Mouse (Mus musculus) gastrocnemius, postnatal 10 days (tissue): ENCODE data around the gene Gm20509. TPM values are rescaled to one million over a fixed set of nuclear protein-coding genes. Genes with fewer than 3 reads are reported as not detected.
"Not testable (repeated sequence)": the region's sequence is repeated elsewhere in the genome, so short reads cannot be mapped to it uniquely, and the experiment has no call there.

Experiments
- DNase-seq: peaks from one replicate; pipeline ENCODE4 v3.0.0; 2021; ENCODE audit warnings: mixed read lengths
- long read RNA-seq, 2 experiments: library from polyadenylated mRNA; stranded (forward); transcript quantifications; one replicate each; pipeline ENCODE4 v2.0.0; 2021
- total RNA-seq, 2 experiments: library from RNA; stranded (reverse); gene quantifications; 2 replicates each; pipeline ENCODE4 v1.2.3; 2021

The Gm20509 gene
- total RNA-seq = not detected
- long read RNA-seq, experiment 1 = 0 reads
- long read RNA-seq, experiment 2 = 0 reads

DNA sequence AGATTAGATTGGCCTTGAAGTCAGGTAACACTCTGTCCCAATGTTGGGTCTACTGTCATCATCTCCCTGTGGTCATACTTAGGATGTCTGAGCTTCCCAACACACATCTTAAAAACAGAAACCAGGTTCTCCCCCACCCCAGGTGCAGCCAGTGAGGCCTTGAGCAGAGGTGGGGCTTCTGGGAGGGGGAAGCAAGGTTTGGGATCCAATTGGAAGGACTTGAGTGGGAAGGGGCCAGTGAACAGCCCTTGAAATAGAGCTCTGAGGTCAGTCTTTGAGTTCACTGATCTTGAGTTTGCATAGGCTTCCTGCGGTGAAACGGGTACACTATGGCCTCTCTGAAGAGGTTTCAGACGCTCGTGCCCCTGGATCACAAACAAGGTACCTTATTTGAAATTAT lies at the start of gene Gm20509:
Gene Gm20509, plus strand, starts transcription at position 290 of the 400 bp plus-strand sequence.
- no peak for DNase-seq

DNA sequence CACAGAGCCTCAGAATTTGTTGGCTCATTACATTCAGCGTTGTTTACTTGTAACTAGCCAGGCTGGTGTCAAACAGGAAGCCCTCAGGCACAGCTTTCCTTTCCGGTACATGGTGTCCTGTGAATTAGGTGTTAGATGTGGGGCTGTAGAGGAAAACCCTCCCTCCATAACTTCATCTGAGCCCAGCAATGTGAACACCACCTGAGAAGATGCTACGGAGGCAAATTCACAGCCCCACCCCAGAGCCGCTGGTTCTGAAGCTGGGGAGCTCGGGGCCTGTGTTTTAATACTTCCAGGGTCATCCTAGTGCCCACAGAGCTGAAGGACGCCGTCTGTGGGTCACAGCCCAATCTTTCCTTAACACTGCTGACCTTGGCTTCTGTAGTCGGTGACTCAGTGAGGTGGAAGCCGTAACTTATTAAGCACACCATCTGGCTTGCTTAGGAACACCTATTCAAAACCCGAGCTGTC lies 46.8 kb upstream of the Gm20509 start:
- DNase-seq = no peak

DNA sequence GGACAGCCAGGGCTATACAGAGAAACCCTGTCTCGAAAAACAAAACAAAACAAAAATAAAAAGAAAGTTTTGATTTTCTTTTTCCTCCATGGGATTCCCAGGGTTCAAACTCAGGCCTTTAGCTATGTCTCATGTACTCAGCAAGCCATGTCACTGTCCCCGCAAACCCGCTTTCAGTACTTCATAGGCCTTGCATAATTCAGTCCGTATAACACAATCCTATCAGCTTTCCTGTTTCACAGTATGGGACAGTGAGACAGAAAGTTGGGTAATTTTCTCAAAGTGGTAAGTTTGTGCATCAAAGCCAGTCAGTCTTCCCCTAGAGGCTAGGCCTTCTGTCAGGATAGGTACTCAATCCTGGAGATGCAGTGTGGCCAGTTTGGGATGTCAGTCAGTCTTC lies 43.0 kb upstream of the Gm20509 start:
- DNase-seq = no peak

DNA sequence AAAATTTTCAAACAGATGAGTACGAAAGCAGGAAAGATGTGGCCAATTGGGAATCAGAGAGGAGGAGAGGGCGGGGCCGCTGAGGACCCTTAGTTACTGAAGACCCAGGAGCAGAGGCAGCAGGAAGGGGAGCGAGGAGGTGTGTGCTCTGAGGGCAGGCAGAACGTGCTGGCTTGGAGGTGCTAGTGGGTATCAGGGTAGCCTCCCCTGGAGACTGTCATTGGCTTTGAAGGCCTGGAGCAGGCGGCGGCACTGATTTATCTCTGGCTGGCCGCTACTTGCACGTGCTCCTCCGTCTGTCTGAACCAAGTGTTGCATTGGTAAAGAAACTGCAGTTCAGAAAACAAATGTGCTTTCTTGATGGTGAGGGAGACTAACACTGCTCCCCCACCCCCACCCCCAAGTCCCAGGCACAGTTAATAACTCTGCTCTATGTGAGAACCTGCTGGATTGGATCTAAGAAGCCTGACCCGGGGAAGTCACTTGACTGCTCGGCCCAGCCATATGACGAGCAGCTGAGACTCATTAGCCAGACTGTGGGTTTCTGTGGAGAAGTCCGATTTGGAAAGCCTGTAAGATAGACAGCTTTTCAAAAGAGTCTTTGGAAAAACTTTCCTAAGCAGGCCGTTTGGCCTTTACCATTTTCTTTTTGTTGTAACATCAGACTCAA lies 38.5 kb upstream of the Gm20509 start:
- DNase-seq = no peak

DNA sequence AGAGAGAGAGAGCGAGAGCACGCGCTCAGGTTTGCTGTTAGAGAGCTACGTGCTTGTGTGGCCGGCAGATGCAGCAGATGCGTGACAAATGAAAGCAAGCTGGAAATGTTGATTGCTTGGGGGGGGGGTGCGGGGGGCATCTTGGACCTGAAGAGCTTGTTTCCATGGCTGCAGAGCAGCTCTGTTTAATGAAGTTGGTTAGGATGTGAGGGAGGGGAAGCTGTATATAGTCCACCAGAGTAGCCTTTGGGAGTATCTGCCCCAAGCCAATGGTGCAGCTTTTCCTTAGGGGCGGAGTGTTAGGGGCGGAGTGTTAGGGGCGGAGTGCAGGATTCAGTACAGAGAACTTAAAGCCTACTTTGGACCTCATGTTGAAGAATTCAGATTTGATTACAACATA lies 35.2 kb upstream of the Gm20509 start:
- DNase-seq = no peak

DNA sequence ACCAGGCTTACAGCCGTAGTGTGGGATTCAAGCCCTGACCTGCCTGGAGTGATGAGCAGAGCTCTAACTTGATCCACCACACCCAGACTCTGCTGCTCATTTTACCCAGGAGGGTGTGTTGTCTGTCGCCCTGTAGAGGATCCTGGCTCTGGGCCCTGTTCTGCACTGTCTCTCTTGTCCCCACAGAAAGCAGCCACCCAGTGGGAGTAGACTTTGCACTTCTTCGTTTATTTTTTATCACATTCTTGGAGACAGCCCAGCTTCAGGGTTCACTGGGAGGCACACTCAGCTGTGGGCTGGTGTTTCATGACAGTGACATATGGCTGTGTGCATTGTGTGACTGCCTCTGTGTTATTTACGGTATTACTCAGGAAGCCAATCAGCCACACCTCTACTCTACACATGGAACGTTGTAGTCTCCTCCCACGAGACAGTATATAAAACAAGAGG lies 34.0 kb upstream of the Gm20509 start:
- no peak for DNase-seq

DNA sequence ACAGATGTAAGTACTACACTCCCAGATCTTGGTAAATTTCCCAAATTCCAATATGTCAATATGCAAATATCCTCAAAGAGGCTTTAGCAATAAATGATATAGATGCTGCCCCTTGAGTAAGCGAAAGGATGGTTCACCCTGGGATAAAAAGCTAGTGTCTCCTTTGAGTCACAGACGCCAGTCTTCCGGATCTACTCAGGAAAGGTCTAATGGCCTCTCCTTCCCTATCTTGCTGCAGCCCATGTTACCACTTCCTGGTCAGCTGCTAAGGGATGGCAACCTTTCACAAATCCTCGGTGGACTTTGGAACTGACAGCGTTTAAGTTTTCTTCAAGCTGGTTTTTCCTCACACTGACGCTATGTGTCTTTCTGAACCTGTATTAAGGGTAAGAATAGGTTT lies 33.6 kb upstream of the Gm20509 start:
- no peak for DNase-seq

DNA sequence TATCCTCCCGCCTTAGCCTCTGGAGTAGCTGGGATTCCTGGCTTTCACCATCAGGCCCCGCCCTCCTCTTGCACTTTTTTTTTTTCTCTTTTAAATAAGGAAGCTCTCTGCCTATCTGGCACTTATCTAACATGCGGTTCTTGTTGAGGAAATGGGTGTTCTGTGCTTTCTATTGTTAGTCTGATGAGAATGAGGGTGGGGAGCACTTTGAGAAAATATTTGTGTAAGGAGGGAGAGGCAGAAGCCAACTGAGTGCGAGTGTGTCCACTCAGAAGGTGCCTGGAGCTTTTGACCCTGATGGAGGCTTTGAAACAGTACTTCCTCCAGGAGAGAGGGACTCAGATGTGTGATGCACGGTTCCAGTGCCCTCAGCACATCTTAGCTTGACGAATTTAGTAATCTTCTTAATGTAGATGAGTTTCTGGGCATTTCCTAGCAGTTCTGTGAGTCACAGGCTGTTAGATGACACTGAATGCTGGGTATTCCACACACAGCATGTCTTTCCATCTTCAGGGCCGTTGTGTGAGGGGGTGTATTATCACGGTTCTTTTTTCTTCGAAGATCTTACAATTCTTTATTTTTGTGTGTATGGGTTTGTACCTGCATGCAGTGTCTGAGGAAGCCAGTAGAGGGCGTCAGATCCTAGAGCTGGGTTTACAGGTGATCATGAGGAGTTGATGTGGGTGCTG lies 31.2 kb upstream of the Gm20509 start:
- DNase-seq = no peak

DNA sequence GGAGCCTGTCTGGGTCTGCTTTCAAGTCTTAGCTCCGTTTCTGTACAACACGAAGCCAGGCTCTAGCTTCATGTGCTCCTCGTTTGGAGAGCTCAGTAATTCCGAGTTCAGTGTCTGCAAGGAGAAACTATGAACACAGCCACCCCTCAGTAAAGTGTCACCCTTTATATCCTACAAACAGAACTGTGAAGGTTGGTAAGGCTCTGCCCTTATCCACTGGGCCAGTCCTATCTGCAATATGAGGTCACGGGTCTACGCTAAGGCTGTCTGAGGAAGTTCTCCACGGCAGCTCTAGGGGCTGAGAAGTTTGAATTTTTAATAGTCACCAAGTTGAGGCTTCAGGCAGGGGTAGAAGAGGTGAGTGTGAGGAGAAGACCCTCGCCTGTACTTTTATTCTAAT lies 29.8 kb upstream of the Gm20509 start:
- DNase-seq = no peak

DNA sequence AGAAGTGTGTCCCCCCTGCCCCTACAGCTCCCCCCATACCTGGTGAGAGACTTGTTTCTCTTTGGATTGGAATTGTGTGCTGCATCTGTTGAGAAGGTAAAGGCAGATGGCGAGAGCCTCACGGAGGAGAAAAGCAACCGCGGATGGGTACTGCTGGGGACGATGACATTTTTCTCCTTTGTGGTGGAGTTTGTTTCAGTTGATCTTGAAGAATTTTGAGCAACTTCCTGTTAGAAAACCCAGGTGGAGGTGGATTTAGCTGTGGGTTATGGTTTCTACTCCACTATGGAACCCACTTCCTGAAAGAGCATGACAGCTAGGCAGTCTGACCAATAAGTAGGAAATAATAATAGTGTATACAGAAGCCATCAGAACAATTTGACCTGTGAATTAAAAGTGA lies 29.1 kb upstream of the Gm20509 start:
- no peak for DNase-seq

DNA sequence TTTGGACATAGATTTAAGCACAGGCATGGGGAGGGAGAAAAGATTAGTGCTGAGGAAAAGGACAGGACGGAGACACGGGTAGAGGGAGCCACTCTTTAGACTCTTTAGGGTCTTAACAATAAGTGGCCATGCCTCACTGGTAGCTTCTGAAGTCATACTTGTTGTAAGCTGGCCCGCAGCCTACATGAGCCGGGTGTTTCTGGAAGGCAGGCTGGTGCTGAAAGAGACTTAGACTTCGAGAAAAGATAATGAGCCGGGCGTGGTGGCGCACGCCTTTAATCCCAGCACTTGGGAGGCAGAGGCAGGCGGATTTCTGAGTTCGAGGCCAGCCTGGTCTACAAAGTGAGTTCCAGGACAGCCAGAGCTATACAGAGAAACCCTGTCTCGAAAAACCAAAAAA lies 22.9 kb upstream of the Gm20509 start:
- not testable (repeated sequence) for DNase-seq

DNA sequence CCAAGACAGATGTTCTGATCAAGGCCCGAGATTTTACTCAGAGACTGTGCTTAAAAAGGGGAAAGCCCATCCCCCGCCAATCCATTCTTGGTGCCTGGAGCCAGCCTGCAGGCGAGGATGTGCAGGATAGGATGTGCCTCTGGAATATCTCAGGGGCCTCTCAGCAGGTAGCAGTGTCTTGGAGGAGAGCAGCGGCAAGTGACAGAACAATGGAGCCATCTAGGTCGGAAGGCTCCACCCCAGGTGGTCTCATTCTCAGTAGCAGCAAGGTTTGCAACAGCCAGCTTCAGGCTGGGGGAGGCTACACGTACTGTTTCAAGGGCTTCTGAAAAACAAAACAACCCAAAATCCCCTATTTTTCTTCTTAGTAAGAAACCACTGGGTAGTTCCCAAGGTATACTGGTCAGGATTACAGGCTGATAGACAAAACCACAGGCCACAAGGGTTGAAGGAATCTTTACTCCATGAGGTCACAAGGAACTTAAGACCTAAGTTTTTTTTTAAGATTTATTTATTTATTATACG lies 22.4 kb upstream of the Gm20509 start:
- DNase-seq = no peak

DNA sequence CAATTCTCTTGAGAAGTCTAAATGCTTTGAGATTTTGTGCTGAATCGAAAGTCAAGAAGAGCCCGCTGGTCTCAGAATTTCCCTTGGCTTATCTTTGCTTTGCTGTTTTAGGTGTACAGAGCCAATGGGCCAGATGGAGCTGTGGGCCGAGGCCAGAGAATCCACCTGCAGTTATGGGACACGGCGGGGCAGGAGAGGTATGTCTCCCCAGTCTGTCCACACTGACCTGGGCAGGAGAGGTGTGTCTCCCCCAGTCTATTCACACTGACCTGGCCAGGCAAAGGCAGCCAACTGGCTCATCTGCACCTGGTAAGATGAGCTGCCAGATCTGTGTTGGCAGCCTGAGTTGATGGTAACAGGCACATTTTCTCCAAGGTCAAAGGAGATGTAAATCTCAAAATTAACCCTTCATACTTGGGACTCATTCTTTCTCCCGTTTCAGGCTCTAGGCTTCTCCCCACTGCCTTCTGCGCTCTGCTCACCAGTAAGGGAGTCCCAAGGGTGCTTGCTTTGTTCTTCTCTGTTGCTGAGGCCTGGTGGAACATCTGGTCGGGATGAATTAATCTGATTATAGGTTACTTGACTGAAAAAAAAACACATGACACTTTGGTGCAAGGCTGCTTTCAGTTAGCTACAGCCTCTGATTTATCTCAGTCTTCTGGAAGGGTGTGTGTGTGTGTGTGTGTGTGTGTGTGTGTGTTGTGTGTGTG lies 19.8 kb upstream of the Gm20509 start:
- DNase-seq = no peak

DNA sequence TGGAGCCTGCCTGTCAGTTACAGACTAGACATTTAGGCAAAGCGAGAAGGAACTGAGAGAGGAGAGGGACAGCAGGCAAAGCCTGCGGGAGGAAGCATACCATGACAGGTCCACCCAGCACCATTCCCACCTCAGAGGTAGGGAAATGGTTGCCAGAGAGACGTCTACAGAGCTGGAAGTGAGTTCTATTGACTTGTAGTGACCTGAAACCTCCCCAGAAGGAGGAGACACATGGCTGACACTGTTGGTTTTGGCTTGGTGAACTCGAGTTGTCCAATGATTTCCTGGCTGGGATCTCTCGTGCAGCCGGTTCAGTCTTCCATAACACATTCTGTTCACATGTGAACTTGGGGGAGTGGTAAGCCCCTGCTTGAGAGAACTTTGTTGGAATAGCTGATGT lies 18.3 kb upstream of the Gm20509 start:
- DNase-seq = no peak

DNA sequence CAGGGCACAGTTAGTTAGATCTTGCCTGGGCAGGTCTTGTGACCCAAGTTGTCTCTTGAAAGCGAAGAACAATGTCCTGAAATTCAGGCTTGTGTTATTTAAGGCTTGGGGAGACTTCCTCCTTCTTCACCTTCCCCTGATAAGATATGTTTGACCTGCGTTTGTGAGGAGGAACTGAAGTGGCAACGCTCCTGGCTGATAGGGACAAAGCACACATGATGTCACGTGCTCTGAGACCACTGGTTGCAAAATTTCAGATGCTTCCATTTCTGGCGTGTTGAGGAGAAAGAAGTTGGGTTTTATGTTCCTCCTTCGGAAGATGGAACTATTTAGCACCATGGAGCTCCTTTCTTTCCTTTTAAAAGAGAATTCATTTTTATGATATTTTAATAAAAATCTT lies 16.4 kb upstream of the Gm20509 start:
- DNase-seq = no peak

DNA sequence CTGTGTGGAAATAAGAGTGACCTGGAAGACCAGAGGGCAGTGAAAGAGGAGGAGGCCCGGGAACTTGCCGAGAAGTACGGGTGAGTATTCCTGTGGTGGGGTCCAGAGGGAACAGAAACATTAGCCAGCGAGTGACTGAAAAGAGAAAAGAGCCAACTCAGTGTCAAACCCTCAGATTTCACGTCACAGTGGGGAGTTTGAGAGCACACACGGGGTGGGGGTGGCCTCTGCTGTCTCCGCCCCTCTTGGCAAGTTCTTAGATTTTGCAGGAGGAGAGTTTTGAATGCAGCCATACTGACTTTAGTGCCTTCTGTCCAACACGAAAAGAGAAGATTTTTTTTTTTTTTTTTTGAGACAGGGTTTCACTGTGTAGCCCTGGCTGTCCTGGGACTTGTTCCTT lies 15.1 kb upstream of the Gm20509 start:
- no peak for DNase-seq

DNA sequence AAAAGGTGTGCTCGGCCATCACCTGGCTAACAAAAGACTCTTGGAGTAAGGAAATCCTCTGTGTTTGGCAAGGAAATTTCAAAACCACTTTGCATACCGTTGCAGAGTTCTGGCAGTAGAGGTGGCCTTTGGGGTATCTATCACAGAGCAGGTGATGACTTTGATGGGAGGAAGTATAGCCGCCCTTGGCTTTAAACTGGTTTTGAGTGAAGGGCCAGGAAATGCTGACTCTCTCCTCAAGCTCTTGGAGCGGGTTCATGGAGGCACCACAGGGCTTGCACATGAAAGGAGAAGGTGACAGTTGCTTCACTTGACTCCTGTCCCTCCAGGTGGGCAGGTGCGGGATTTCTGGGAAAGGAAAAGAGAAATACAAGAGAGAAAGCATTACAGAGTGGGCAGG lies 14.7 kb upstream of the Gm20509 start:
- no peak for DNase-seq

DNA sequence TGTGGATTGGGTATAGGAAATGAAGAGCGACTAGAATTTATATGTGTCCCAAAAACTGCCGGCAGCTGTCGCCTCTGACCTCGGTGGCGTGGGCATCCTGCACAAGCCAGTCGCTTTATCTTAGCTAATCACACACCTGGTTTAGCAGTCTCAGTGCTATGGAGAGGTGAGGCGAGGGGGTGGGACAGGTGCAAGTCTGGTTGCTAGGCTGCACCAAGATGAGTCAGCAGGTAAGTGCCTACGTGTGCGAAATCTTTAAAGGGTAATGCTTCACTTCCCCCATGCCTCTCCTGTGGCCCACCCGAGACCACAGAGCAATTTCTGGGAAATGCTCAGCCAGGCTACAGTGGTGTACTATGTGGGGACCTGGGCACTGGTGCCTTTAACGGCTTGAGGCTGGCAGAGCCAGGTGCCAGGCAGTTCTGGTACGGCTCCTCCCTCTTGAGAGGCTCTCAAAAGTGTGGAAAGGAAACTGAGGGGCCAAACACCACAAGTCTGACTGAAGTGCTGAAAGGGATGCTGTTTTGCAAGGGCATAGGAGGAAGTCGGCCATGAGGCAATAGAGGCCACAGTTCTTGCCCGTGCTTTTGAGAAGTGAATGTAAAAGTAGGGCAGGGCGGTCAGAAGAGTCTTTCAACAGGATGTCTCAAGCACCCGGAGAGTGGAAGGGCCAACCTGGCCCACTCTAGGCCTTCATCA lies 12.9 kb upstream of the Gm20509 start:
- no peak for DNase-seq

DNA sequence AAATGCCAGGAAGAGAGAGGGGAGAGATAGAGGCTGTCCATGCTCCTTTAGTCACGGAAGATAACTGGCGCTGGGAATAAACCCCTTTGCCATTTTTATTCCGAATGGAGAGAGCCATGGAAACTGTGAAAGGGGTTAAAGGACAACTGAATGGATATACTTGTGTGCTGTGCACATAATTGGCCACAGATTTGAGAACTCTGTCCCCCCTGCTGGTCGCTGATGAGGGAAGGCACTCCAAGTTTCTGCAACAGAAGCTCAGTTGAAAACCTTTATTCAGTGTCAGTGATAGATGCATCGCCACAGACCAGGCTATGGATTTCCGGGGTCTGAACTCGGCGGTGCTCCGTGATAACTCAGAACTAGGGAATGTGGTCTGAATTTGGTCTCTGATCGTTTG lies 12.1 kb upstream of the Gm20509 start:
- DNase-seq = no peak

DNA sequence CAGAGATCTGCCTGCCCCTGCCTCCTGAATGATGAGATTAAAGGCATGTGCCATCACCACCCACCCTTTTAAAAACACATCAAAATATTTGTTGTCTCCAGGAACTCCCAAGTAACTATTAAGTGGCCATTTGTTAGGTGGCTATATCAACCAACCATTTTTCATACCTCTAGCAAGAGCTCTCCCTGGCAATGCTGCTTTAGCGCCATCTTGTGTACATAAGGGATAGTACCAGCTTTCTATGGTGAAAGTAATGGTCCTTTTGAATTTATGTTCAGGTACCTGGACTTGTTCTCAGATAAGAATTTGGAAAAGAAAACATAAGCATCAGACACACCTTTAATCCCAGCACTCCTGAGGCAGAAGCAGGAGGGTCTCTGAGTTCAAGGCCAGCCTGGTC lies 10.5 kb upstream of the Gm20509 start:
- no peak for DNase-seq

DNA sequence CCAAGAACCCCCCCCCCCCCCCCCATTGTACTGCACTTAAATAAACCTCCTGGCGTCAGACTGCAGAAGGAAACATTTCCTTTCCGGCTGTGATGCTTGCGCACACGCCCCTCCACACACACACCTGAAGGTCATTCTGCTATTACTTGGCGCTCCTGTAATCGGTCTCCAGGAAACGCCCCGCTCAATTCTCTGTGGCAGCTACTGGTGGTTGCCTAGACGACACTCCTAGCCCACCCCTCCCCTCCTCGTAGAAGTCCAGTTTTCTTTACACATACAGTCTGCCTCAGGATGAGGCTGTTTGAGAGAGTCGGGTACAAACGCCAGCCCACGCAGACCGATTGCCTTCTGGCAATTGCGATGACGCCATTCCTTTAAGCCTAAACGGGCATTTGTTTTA lies 7.7 kb upstream of the Gm20509 start:
- no peak for DNase-seq

DNA sequence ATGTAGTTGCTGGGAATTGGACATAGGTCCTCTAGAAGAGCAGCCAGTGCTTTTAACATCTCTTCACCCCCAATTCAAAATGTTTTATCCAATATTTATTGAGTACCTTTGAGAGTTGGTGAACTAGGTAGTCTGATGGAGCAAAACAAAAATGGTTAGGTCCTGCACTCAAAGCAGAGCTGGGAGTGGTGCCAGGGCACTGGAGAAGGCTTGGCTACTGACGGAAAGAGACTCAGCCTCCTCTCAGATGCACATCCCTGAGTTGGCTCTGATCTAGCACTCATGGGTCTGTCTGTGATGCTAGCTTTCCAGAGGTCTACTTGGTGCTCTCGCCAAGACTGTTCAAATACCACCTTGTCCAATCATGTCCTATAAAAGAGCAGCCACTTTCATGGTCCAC lies 4.4 kb upstream of the Gm20509 start:
- DNase-seq = no peak

DNA sequence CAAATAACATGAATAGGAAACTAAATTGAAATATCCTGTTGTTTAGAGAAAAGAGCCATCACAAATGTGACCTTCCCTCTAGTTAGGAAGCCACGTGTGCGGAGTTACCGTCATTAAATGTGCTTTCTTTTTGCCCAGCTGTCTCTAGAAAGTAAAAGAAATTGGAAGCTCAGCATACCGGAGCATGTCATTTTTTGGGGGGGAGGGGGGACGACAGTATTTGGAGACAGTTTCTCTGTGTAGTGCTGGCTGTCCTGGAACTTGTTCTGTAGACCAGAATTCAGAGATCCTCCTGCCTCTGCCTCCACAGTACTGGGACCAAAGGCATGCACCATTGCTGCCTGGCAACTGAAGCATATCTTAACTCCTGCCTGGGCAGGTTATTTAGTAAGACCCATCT lies 734 bp upstream of the Gm20509 start, which contains the start of gene Khdc3:
Gene Khdc3, plus strand, starts transcription at position 301 of the 400 bp plus-strand sequence.
- DNase-seq = no peak
